Mouse (Mus musculus): Measurements from ENCODE around the gene Hpse2.

Hpse2 gene

DNA sequence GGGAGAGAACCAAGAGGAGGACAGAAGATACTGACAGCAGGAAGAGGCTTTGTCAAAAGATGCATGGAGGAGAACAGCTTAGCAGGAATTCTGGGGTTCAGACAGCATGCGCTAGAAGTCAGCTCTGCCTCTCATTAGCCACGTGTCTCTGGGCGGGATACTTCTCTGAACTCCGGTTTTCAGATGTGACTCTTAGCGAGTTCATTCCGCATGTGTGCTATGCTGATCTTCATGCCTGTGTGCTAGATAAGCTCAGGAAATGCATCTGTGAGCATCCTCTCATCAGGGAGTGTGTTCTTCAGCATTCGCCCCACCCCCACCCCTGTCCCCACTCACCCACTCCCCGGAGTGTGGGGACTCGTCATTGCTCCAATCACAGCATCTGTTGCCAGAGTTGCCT is 650.4 kb downstream of the Hpse2 start:
- DNase-seq (ENCODE audit: low read depth, low spot score), result no peak
